Mouse (Mus musculus) myocyte (in vitro differentiated cells): ENCODE data around the gene Wdr66. TPM values are rescaled to one million over a fixed set of nuclear protein-coding genes. Genes with fewer than 3 reads are reported as not detected.

Source experiments
- H3K27me3 ChIP-seq: one replicate; pipeline ENCODE4 v1.6.1; 2011; ENCODE audit not compliant: control insufficient read depth, insufficient read depth, insufficient read length
- H3K36me3 ChIP-seq: one replicate; pipeline ENCODE4 v1.6.1; 2011; ENCODE audit not compliant: control insufficient read depth, insufficient read depth
- H3K4me2 ChIP-seq: one replicate; pipeline ENCODE4 v1.6.1; 2011; ENCODE audit warnings: low read depth, control low read depth
- H3K4me3 ChIP-seq: one replicate; pipeline ENCODE4 v1.5.1; 2011; ENCODE audit warnings: mild to moderate bottlenecking, control low read depth, moderate library complexity
- H3K79me2 ChIP-seq: one replicate; pipeline ENCODE4 v1.6.1; 2011; ENCODE audit not compliant: control insufficient read depth, insufficient read depth
- H3ac ChIP-seq: one replicate; pipeline ENCODE4 v1.6.1; 2011; ENCODE audit not compliant: control insufficient read depth, insufficient read length
- CEBPB ChIP-seq: IDR thresholded peaks from 2 replicates; pipeline ENCODE4 v1.6.1; 2011; ENCODE audit warnings: mild to moderate bottlenecking, moderate library complexity; ENCODE audit not compliant: poor library complexity, insufficient read depth, severe bottlenecking
- E2F4 ChIP-seq: IDR thresholded peaks from one replicate; pipeline ENCODE4 v1.6.1; 2011; ENCODE audit warnings: mild to moderate bottlenecking, control low read depth, moderate library complexity; ENCODE audit not compliant: insufficient read depth
- MAX ChIP-seq: IDR thresholded peaks from one replicate; pipeline ENCODE4 v1.6.1; 2011; ENCODE audit warnings: low read depth, mild to moderate bottlenecking, control low read depth
- MYOD1 ChIP-seq, 3 experiments: IDR thresholded peaks; one replicate each; pipeline ENCODE4 v1.6.1; 2011; ENCODE audit warnings: control low read depth in 2 of 3, low read depth in 2 of 3, mild to moderate bottlenecking in 2 of 3, moderate library complexity in 1 of 3; ENCODE audit not compliant: insufficient read length in 2 of 3, control insufficient read depth in 1 of 3
- MYOG ChIP-seq, 3 experiments: IDR thresholded peaks; one replicate each; pipeline ENCODE4 v1.6.1; 2011; ENCODE audit warnings: control low read depth in 2 of 3, low read depth in 2 of 3, mild to moderate bottlenecking in 2 of 3; ENCODE audit not compliant: insufficient read length in 2 of 3, control insufficient read depth in 1 of 3, insufficient read depth in 1 of 3
- POLR2A ChIP-seq: IDR thresholded peaks from one replicate; pipeline ENCODE4 v1.6.1; 2011; ENCODE audit warnings: low read depth, mild to moderate bottlenecking, control low read depth, moderate library complexity; ENCODE audit not compliant: insufficient read length
- POLR2AphosphoS2 ChIP-seq: IDR thresholded peaks from one replicate; pipeline ENCODE4 v1.6.1; 2011; ENCODE audit warnings: low read depth, control low read depth; ENCODE audit not compliant: insufficient read length
- REST ChIP-seq: IDR thresholded peaks from one replicate; pipeline ENCODE4 v1.6.1; 2011; ENCODE audit warnings: mild to moderate bottlenecking, control low read depth, moderate library complexity; ENCODE audit not compliant: insufficient read depth, insufficient read length
- SRF ChIP-seq: IDR thresholded peaks from one replicate; pipeline ENCODE4 v1.6.1; 2011; ENCODE audit warnings: low read depth; ENCODE audit not compliant: control insufficient read depth, insufficient read length
- TCF12 ChIP-seq: IDR thresholded peaks from one replicate; pipeline ENCODE4 v1.6.1; 2011; ENCODE audit warnings: mild to moderate bottlenecking, control low read depth; ENCODE audit not compliant: poor library complexity, insufficient read depth, severe bottlenecking
- TCF3 ChIP-seq: IDR thresholded peaks from one replicate; pipeline ENCODE4 v1.6.1; 2011; ENCODE audit warnings: low read depth, control low read depth; ENCODE audit not compliant: insufficient read length
- USF1 ChIP-seq: IDR thresholded peaks from one replicate; pipeline ENCODE4 v1.6.1; 2011; ENCODE audit warnings: low read depth, mild to moderate bottlenecking, control low read depth, moderate library complexity
- polyA plus RNA-seq: library from polyadenylated mRNA; unstranded; fragments of >200 nt; fragmentation: generic; extraction: Trizol; gene quantifications from one replicate; pipeline ENCODE4 v1.2.1, GENCODE M21; 2012; ENCODE audit warnings: missing spikeins

Gene Wdr66
- polyA plus RNA-seq, 1 experiment, result 0.38 TPM

DNA sequence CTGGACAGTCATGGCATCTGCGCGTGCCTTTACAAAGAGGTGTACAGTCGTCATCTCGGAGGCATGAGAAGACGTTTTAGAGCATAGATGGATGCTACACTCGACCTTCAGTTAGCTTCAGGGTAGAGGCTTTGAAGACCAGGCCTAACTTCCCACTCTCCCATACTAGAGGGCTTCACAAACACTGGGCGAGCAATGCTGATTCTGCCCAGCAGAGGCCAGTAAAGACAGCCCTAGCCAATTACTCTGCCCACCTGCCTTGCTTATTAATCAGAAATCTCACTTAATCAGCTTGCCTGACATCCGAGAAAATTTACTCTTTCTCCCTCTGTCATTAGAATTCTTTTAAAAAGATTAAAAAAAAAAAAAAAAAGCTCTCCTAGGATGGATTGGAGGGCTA is 33.3 kb downstream of the Wdr66 start:
- TF ChIP-seq MAX, result no peak
- TF ChIP-seq E2F4, result no peak
- no peak for TF ChIP-seq MYOD1 (IDR thresholded peaks at IDR 0.05; ENCODE audit: control insufficient read depth in 1 of 3, insufficient read length in 2 of 3, low read depth in 2 of 3)
- TF ChIP-seq REST, result no peak
- no peak for TF ChIP-seq CEBPB
- TF ChIP-seq POLR2AphosphoS2, result no peak
- no peak for TF ChIP-seq MYOG (IDR thresholded peaks at IDR 0.05; ENCODE audit: control insufficient read depth in 1 of 3, insufficient read depth in 1 of 3, insufficient read length in 2 of 3, low read depth in 2 of 3)
- Histone ChIP-seq H3K27me3 (peaks cover 31% of the 10 kb centered on the region), H3K36me3 (no peaks in the 10 kb centered on the region), H3K79me2 (no peaks in the 10 kb centered on the region), H3K4me2 (no peak overlapping the region), H3ac (no peak overlapping the region), H3K4me3 (no peak overlapping the region)

DNA sequence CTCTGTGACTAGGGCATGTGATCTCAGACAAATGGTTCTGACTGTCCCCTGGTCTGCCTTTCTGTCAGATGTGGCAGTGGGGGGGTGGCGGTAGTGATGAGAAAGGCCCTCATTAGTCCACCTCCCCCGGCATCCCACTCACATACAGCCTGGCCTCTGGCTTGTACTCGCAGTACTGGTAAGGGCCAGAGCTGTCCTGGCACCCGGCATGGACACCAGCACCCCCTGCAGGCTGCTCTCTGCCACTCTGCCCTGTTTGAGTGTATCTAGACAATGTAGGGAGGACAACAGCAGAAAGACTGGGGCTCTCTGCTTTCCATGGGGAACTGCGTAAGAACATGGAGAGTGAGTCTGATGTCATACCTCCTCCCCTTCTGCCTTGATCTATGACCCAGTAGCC is 36.2 kb downstream of the Wdr66 start:
- Histone ChIP-seq H3ac (no peak overlapping the region), H3K27me3 (peaks cover 38% of the 10 kb centered on the region)
- TF ChIP-seq E2F4 (no peak), REST (no peak), TCF3 (no peak), POLR2A (no peak), MAX (no peak), MYOD1 (IDR thresholded peaks at IDR 0.05; ENCODE audit: control insufficient read depth in 1 of 3, insufficient read length in 2 of 3, low read depth in 2 of 3) (no peak), SRF (no peak), POLR2AphosphoS2 (no peak), CEBPB (no peak), TCF12 (no peak), USF1 (no peak), MYOG (IDR thresholded peaks at IDR 0.05; ENCODE audit: control insufficient read depth in 1 of 3, insufficient read depth in 1 of 3, insufficient read length in 2 of 3, low read depth in 2 of 3) (no peak)

DNA sequence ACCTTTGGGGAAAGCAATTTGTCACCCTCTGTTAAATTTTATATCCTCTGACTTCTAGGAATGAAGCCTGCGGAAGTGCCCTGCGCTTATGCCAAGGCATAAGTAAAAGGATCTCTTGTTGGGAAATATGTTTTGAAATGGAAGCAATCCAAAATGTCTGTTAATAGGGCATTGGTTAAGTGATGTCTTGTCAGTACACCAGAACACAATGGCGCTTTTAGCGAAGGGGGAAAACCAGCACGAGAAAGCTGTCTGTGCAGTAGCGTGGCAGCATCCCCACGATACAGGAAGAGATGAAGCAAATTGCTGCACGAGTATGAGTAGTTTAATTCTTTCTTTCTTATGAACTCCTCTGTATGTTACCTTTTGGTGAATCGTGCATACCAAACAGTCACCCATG is 42.8 kb downstream of the Wdr66 start:
- H3K4me3 ChIP-seq, result no peak overlapping the region
- H3K36me3 ChIP-seq, result no peaks in the 10 kb centered on the region
- H3ac ChIP-seq, result no peak overlapping the region
- H3K4me2 ChIP-seq, result no peak overlapping the region
- H3K27me3 ChIP-seq, result peaks cover 21% of the 10 kb centered on the region
- TF ChIP-seq POLR2AphosphoS2 (no peak), TCF3 (no peak), USF1 (no peak), E2F4 (no peak)
- H3K79me2 ChIP-seq, result no peaks in the 10 kb centered on the region

More for the DNA sequence above, 36.2 kb downstream of the Wdr66 start:
- Histone ChIP-seq H3K36me3 (no peaks in the 10 kb centered on the region), H3K79me2 (no peaks in the 10 kb centered on the region), H3K4me3 (no peak overlapping the region), H3K4me2 (no peak overlapping the region)

GRCm38 (mm10) chr5:123296224-123296806 is 44.4 kb downstream of the Wdr66 start:
- H3K36me3 ChIP-seq, result no peaks in the 10 kb centered on the region
- H3ac ChIP-seq, result no peak overlapping the region
- peak in 2 of 3 experiments; percentile 27 to 38 for TF ChIP-seq MYOG (IDR thresholded peaks at IDR 0.05; ENCODE audit: control insufficient read depth in 1 of 3, insufficient read depth in 1 of 3, insufficient read length in 2 of 3, low read depth in 2 of 3)
- no peak for TF ChIP-seq MAX
- peak in 2 of 3 experiments; percentile 51 to 52 for TF ChIP-seq MYOD1 (IDR thresholded peaks at IDR 0.05; ENCODE audit: control insufficient read depth in 1 of 3, insufficient read length in 2 of 3, low read depth in 2 of 3)
- no peak for TF ChIP-seq SRF
- TF ChIP-seq REST, result no peak
- H3K4me2 ChIP-seq, result no peak overlapping the region
- no peaks in the 10 kb centered on the region for H3K79me2 ChIP-seq
- peaks cover 19% of the 10 kb centered on the region for H3K27me3 ChIP-seq
- no peak overlapping the region for H3K4me3 ChIP-seq

DNA sequence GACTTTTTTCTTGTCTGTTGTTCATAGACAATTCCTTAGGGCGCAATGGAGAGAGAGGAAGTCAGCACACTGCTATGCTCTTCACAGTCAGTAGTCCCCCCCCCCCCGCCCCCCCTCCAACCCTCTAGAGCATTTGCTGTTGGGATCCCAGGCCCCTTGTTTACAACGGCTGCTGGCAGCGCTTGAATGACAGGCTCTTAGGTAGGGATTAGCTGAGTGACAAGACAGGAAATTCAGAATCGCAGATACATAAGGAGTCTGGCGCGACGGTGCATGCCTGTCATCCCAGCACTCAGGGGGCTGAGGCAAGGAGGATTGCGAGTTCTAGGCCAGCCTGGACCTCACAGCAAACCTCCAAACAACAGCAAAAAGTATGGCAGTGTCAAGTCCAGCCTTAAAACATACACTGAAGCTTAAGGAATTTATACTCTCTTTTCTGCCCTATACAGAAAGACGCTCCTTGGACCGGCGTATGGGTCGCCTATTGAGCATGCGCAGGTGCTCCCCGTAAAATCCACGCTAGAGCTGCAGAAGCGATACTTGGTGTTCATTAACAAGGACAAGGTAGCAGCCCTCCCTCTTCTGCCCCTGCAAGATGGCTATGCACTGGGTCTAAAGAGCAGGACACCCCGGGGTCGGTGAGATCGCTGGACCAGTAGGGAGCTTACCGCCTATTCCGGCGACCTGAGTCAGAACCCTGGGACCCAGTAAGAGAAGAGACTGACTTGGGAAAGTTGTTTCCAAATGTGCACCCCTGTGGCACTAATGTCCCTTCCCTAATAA is 45.3 kb downstream of the Wdr66 start:
- Histone ChIP-seq H3K27me3 (peaks cover 23% of the 10 kb centered on the region), H3K4me2 (no peak overlapping the region), H3K79me2 (no peaks in the 10 kb centered on the region), H3ac (no peak overlapping the region), H3K36me3 (no peaks in the 10 kb centered on the region), H3K4me3 (no peak overlapping the region)
- TF ChIP-seq TCF3 (no peak), MYOD1 (IDR thresholded peaks at IDR 0.05; ENCODE audit: control insufficient read depth in 1 of 3, insufficient read length in 2 of 3, low read depth in 2 of 3) (no peak), MAX (no peak), SRF (no peak), USF1 (no peak), REST (no peak), POLR2A (no peak), TCF12 (no peak), CEBPB (no peak), E2F4 (no peak), MYOG (IDR thresholded peaks at IDR 0.05; ENCODE audit: control insufficient read depth in 1 of 3, insufficient read depth in 1 of 3, insufficient read length in 2 of 3, low read depth in 2 of 3) (no peak), POLR2AphosphoS2 (no peak)
